8 mouse cellular contexts compared by ENCODE assay signal in the genomic region with DNA sequence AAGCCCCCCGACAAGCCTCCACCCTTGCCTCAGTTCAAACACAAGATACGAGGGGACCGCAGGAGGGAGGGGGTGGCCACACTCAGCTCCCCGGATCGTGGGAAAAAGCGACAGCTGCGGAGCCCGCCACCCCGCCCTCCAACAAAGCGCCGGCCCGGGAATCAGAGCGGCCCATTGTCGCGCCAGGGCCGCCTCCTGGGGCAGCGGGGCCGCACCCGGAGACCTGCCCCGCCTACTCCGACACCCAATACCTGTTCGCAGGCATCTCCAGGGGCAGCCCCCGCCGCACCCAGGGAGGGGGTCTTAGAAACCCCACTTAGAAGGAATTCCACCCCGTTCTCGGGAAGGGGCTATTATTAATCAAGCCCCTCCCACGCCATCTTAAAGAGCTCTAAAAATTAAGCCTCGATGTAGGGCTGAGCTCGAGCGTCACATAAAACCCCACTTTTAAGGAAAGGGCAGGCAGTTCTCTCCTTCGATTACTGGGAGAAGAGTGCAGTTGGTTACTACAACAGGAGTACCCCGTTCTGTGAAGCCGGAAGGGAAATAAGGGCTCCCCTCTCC. TPM values are rescaled to one million over a fixed set of nuclear protein-coding genes. Genes with fewer than 3 reads are reported as not detected.
A peak's percentile ranks its signal among the peaks of the same experiment; 100 is the strongest.
DNase-seq lines count a peak whose midpoint lies in the region; ATAC-seq lines count a peak whose summit lies in the region.

No protein-coding gene starts in this region.

- 0% methylated on average over 33 of the region's 33 CpGs for WGBS in forebrain, embryonic 11.5 days
- WGBS in hindbrain, embryonic 14.5 days, result under 1% methylated on average over 33 of the region's 33 CpGs
- under 1% methylated on average over 33 of the region's 33 CpGs for WGBS in midbrain, embryonic 15.5 days

- H3K4me3 ChIP-seq in forebrain, embryonic 11.5 days (ENCODE audit: low read depth, low read length), result peak overlapping the region; percentile 94
- peak overlapping the region; percentile 56 for H3K4me3 ChIP-seq in hindbrain, embryonic 14.5 days (replicated peaks; ENCODE audit: low read length)
- peak overlapping the region; percentile 52 for H3K4me3 ChIP-seq in midbrain, embryonic 15.5 days

- peak; percentile 58 for DNase-seq in CD4-positive, CD25-positive, alpha-beta regulatory T cell, adult 2 months (ENCODE audit: low read depth, low spot score)
- peak; percentile 44 for DNase-seq in ES-CJ7 (ENCODE audit: low read depth, low spot score)
- peak; percentile 91 for DNase-seq in forebrain, embryonic 11.5 days (ENCODE audit: low spot score)
- no peak for DNase-seq in hindbrain, embryonic 14.5 days (ENCODE audit: low spot score)
- DNase-seq in liver, result peak; percentile 34
- DNase-seq in yolk sac, embryonic 10.5 days (ENCODE audit: low spot score), result peak; percentile 18

- peak overlapping the region; percentile 67 for H3K4me2 ChIP-seq in forebrain, embryonic 11.5 days (ENCODE audit: low read depth, low read length, severe bottlenecking)
- H3K4me2 ChIP-seq in hindbrain, embryonic 14.5 days (replicated peaks), result peak overlapping the region; percentile 78
- H3K4me2 ChIP-seq in midbrain, embryonic 15.5 days, result peak overlapping the region; percentile 87

- ATAC-seq in CD4-positive, CD25-positive, alpha-beta regulatory T cell, adult 4 months, result no peak
- ATAC-seq in forebrain, embryonic 11.5 days (replicated peaks; ENCODE audit: low FRiP score), result peak; percentile 42
- peak; percentile 22; the same call in 1 of the 2 replicates for ATAC-seq in hindbrain, embryonic 14.5 days (ENCODE audit: low FRiP score)
- ATAC-seq in midbrain, embryonic 15.5 days (replicated peaks), result peak; percentile 15; the same call in 1 of the 2 replicates

- H3K36me3 ChIP-seq in forebrain, embryonic 11.5 days (ENCODE audit: control insufficient read depth, insufficient read depth, low read length), result peaks cover 4% of the 10 kb centered on the region; the same call in 1 of the 2 replicates
- H3K36me3 ChIP-seq in hindbrain, embryonic 14.5 days (replicated peaks; ENCODE audit: control insufficient read depth, insufficient read depth), result no peaks in the 10 kb centered on the region; the same call in 1 of the 2 replicates
- H3K36me3 ChIP-seq in midbrain, embryonic 15.5 days (replicated peaks), result no peaks in the 10 kb centered on the region

- no peaks in the 10 kb centered on the region for H3K27me3 ChIP-seq in forebrain, embryonic 11.5 days (ENCODE audit: control insufficient read depth, insufficient read depth, low read length)
- peaks cover 26% of the 10 kb centered on the region for H3K27me3 ChIP-seq in hindbrain, embryonic 14.5 days (ENCODE audit: control insufficient read depth, insufficient read depth, low read length)
- peaks cover 20% of the 10 kb centered on the region for H3K27me3 ChIP-seq in midbrain, embryonic 15.5 days (replicated peaks)

- H3K9me3 ChIP-seq in forebrain, embryonic 11.5 days (ENCODE audit: control insufficient read depth, low read length), result no peaks in the 10 kb centered on the region
- H3K9me3 ChIP-seq in hindbrain, embryonic 14.5 days (ENCODE audit: control insufficient read depth, low read length), result no peaks in the 10 kb centered on the region
- H3K9me3 ChIP-seq in midbrain, embryonic 15.5 days, result no peaks in the 10 kb centered on the region

- peak overlapping the region; percentile 98 for H3K9ac ChIP-seq in forebrain, embryonic 11.5 days (ENCODE audit: low read length)
- H3K9ac ChIP-seq in hindbrain, embryonic 14.5 days, result peak overlapping the region; percentile 67
- peak overlapping the region; percentile 54 for H3K9ac ChIP-seq in midbrain, embryonic 15.5 days

- peak overlapping the region; percentile 95 for H3K27ac ChIP-seq in forebrain, embryonic 11.5 days (ENCODE audit: low read depth, low read length)
- peak overlapping the region; percentile 79 for H3K27ac ChIP-seq in hindbrain, embryonic 14.5 days
- H3K27ac ChIP-seq in midbrain, embryonic 15.5 days, result peak overlapping the region; percentile 82

- H3K4me1 ChIP-seq in forebrain, embryonic 11.5 days (replicated peaks; ENCODE audit: control insufficient read depth, insufficient read depth, low read length), result peaks cover 49% of the 10 kb centered on the region
- H3K4me1 ChIP-seq in hindbrain, embryonic 14.5 days (replicated peaks; ENCODE audit: control insufficient read depth, insufficient read depth, low read length), result peaks cover 79% of the 10 kb centered on the region
- H3K4me1 ChIP-seq in midbrain, embryonic 15.5 days, result peaks cover 73% of the 10 kb centered on the region

RNA-seq across cellular contexts. Expression of a gene that starts 14.1 kb away (rescaled TPM):
- polyA plus RNA-seq in CD4-positive, CD25-positive, alpha-beta regulatory T cell, adult 4 months (2017; shearing (Covaris generic)), result 10 to 100 TPM; 21.9 to 33.0 TPM
- 68.3 and 70.9 TPM in 2 replicates for polyA plus RNA-seq in forebrain, embryonic 11.5 days (2014; fragmentation: Nextera tagmentation; extraction: Ambion mirVana)
- polyA plus RNA-seq in hindbrain, embryonic 14.5 days (2014; fragmentation: Nextera tagmentation; extraction: Ambion mirVana), result 23.3 and 25.6 TPM in 2 replicates
- polyA plus RNA-seq in midbrain, embryonic 15.5 days (2015; fragmentation: Nextera tagmentation; extraction: Ambion mirVana), result 15.6 and 17.6 TPM in 2 replicates

RNA-seq across cellular contexts. Expression of a gene that starts 57.4 kb away (rescaled TPM):
- 10 to 100 TPM; 24.8 to 31.7 TPM for polyA plus RNA-seq in CD4-positive, CD25-positive, alpha-beta regulatory T cell, adult 4 months (2017; shearing (Covaris generic))
- 39.3 and 40.9 TPM in 2 replicates for polyA plus RNA-seq in forebrain, embryonic 11.5 days (2014; fragmentation: Nextera tagmentation; extraction: Ambion mirVana)
- 29.1 and 30.0 TPM in 2 replicates for polyA plus RNA-seq in hindbrain, embryonic 14.5 days (2014; fragmentation: Nextera tagmentation; extraction: Ambion mirVana)
- 21.3 and 21.5 TPM in 2 replicates for polyA plus RNA-seq in midbrain, embryonic 15.5 days (2015; fragmentation: Nextera tagmentation; extraction: Ambion mirVana)
